8 mouse cellular contexts compared by ENCODE assay signal in genomic region chr14:55743711-55744110, GRCm38 (mm10). TPM values are rescaled to one million over a fixed set of nuclear protein-coding genes. Genes with fewer than 3 reads are reported as not detected.
DNase-seq lines count a peak whose midpoint lies in the region.

No protein-coding gene starts in this region.

- intact Hi-C loops in gastrocnemius, postnatal 14 days (cut with DNase I; ENCODE audit: low total_unique reads), result loop anchor here (5.0 to 10.0 kb wide), 2 partner anchors 61 to 249 kb away; partner anchors contain the start of genes Carmil3 and Tinf2
- intact Hi-C loops in left cerebral cortex, postnatal 14 days (cut with DNase I), result loop anchor here (1.0 kb wide), 1 partner anchor 61 kb away; no protein-coding TSS in a partner anchor

- peak; percentile 89 for DNase-seq in ZHBTc4 (ENCODE audit: low read depth, low spot score)
- DNase-seq in embryo, embryonic 10 days (ENCODE audit: low spot score), result peak; percentile 91
- DNase-seq in gastrocnemius, postnatal 14 days, result peak; percentile 80
- DNase-seq in induced T-regulatory cell, adult 2 months (ENCODE audit: low read depth), result peak; percentile 95
- DNase-seq in left cerebral cortex, postnatal 14 days (ENCODE audit: low spot score in 2 of 2), result peak; percentile 86 to 93
- peak; percentile 88 for DNase-seq in mesoderm, embryonic 11.5 days (ENCODE audit: low read depth, low spot score)
- peak; percentile 82 for DNase-seq in right cerebral cortex, postnatal 25 days
- DNase-seq in urinary bladder, postnatal 36 days (ENCODE audit: low spot score in 2 of 2), result peak; percentile 84 to 88

RNA-seq across cellular contexts. Expression of gene Dhrs1, which starts 1.8 kb away (rescaled TPM):
- 10 to 100 TPM; 28.5 to 30.2 TPM for total RNA-seq in gastrocnemius, postnatal 14 days (2021)
- total RNA-seq in left cerebral cortex, postnatal 14 days (2021), result 100 to 1,000 TPM in 1 of 2 experiments, 10 to 100 TPM in 1; 99.8 to 104 TPM

RNA-seq across cellular contexts. Expression of gene Nop9, which starts 1.8 kb away (rescaled TPM):
- 10 to 100 TPM; 12.1 to 13.9 TPM for total RNA-seq in gastrocnemius, postnatal 14 days (2021)
- 10 to 100 TPM; 13.4 to 13.9 TPM for total RNA-seq in left cerebral cortex, postnatal 14 days (2021)

RNA-seq across cellular contexts. Expression of gene Cideb, which starts 14.5 kb away (rescaled TPM):
- not detected for total RNA-seq in gastrocnemius, postnatal 14 days (2021)
- total RNA-seq in left cerebral cortex, postnatal 14 days (2021), result under 1 TPM; 0.68 to 0.93 TPM

RNA-seq across cellular contexts. Expression of gene Ltb4r2, which starts 17.5 kb away (rescaled TPM):
- total RNA-seq in gastrocnemius, postnatal 14 days (2021), result under 1 TPM in 1 of 2 experiments, not detected in 1; 0.12 TPM
- total RNA-seq in left cerebral cortex, postnatal 14 days (2021), result under 1 TPM; 0.22 to 0.42 TPM

RNA-seq across cellular contexts. Expression of gene Rabggta, which starts 21.6 kb away (rescaled TPM):
- total RNA-seq in gastrocnemius, postnatal 14 days (2021), result 1 to 10 TPM; 8.2 to 9.3 TPM
- 10 to 100 TPM; 44.2 to 45.4 TPM for total RNA-seq in left cerebral cortex, postnatal 14 days (2021)

Comparison
In these comparisons a context has a peak if more than half of its experiments do, and no peak if none do; other contexts are left out.
1. Peak in every context shown above with its lines: DNase-seq.